Mouse (Mus musculus): ENCODE results near the gene Clasp2. TPM values are rescaled to one million over a fixed set of nuclear protein-coding genes. Genes with fewer than 3 reads are reported as not detected.

The Clasp2 gene
- polyA plus RNA-seq, 1 experiment, result 16.8 TPM

DNA sequence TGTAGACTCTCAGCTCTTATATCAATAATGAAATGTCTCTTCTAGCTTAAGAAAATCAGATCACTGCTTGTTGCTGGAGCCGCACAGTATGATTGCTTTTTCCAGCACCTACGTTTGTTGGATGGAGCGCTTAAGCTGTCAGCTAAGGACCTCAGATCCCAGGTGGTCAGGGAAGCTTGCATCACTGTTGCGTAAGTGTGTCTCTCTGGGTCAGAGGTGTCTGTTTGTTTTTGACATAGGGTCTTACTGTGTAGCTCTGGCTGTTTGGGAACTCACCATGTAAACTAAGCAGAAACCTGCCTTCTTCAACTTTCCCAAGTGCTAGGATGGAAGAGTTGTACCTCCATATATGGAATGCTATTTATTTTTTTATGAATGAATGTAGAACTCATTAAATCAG is 102.8 kb downstream of the Clasp2 start:
- H3K27ac ChIP-seq (ENCODE audit: control insufficient read depth, insufficient read depth, low read depth, low read length, poor library complexity), result no peak overlapping the region
- H3K4me3 ChIP-seq (replicated peaks; ENCODE audit: control insufficient read depth, low read depth, low read length), result no peak overlapping the region
- TF ChIP-seq CTCF (IDR thresholded peaks at IDR 0.05; ENCODE audit: control insufficient read depth, insufficient read depth, low read length) (no peak), POLR2A (IDR thresholded peaks at IDR 0.05; ENCODE audit: borderline replicate concordance, control insufficient read depth, low read depth, low read length) (no peak)
- no peaks in the 10 kb centered on the region for H3K4me1 ChIP-seq (ENCODE audit: control insufficient read depth, insufficient read depth, low read length)
- WGBS, result 86% methylated on average over 4 of the region's 4 CpGs

DNA sequence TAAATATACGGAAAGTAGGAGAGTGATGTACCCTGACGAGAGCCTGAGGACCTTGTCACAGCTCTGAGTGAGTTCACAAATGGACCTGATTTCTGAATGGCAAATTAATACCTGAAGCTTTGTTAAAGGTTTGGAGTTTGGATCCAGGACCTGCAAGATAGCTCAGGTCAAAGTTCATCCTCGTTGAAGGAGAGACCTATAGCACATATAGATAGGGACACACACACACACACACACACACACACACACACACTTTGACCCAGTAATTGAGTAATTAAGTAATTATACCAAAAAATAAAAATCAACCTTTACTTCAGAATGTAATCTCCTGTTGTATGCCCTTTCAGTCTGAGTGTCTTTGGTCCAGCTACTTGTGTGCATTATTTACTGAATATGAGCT is 114.2 kb downstream of the Clasp2 start:
- 93% methylated on average over 3 of the region's 3 CpGs for WGBS

DNA sequence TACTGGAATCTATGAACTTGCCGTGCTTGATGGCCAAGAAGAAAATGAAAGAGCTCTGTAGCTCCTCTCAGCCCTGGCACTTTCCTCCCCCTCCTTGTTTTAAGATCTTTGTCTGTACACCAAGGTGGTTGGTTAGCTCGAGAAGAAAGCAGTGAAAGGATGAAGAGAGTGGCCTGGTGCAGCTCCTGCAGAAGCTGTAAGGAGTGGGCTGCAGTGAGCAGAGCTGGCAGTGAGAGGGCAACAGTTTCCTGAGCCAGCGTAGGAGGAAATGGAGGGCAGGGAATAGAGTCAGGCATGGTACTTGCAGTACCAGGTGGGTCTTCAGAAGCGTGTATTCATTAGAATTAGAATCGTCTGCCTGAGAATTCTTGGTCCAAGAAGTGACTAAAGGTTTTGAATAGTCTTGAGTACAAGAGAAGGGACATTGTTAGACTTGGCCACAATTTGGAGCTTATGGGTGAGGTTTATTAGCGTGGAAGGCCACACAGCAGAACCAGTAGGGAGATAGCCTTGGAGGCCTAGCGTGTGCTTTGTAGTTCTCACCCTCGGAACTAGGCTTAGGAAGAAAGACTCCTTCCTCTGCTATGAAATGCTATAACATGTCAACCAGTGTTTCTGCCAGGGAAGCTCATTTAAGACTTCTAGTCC is 116.1 kb downstream of the Clasp2 start:
- Histone ChIP-seq H3K4me1 (ENCODE audit: control insufficient read depth, insufficient read depth, low read length) (no peaks in the 10 kb centered on the region; the same call in 1 of the 2 replicates), H3K4me3 (replicated peaks; ENCODE audit: control insufficient read depth, low read depth, low read length) (no peak overlapping the region), H3K27ac (ENCODE audit: control insufficient read depth, insufficient read depth, low read depth, low read length, poor library complexity) (no peak overlapping the region)
- TF ChIP-seq CTCF (IDR thresholded peaks at IDR 0.05; ENCODE audit: control insufficient read depth, insufficient read depth, low read length) (no peak), POLR2A (IDR thresholded peaks at IDR 0.05; ENCODE audit: borderline replicate concordance, control insufficient read depth, low read depth, low read length) (no peak)
- WGBS, result 76% methylated on average over 8 of the region's 8 CpGs

More for the DNA sequence above, 114.2 kb downstream of the Clasp2 start:
- H3K4me3 ChIP-seq (replicated peaks; ENCODE audit: control insufficient read depth, low read depth, low read length), result no peak overlapping the region
- no peaks in the 10 kb centered on the region; the same call in 1 of the 2 replicates for H3K4me1 ChIP-seq (ENCODE audit: control insufficient read depth, insufficient read depth, low read length)
- no peak for TF ChIP-seq CTCF (IDR thresholded peaks at IDR 0.05; ENCODE audit: control insufficient read depth, insufficient read depth, low read length)
- no peak for TF ChIP-seq POLR2A (IDR thresholded peaks at IDR 0.05; ENCODE audit: borderline replicate concordance, control insufficient read depth, low read depth, low read length)
- no peak overlapping the region for H3K27ac ChIP-seq (ENCODE audit: control insufficient read depth, insufficient read depth, low read depth, low read length, poor library complexity)

DNA sequence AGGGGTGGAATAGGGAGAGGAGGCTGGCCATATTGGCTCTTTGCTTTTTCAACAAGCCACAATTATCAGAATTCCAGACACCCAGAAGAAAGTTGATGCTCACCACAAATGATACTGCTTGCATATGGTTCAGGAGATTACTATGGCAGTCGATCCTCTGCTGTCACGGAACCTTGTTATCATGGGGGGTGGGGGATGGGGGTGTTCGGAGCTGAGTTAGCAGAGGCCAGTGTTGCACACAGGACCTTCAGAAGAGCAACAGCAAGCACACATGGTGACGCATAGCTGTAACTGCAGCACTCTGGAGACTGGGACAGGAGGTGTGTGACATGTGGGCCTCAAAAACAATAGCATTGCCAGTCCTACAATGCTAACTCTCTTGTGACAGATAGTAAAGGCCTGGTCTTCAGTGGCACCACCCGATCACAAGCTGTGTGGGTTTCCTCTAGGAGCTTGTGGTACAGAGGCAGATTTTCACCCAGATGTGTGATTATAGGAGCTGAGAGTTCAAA is 116.7 kb downstream of the Clasp2 start:
- Histone ChIP-seq H3K4me3 (replicated peaks; ENCODE audit: control insufficient read depth, low read depth, low read length) (no peak overlapping the region), H3K4me1 (ENCODE audit: control insufficient read depth, insufficient read depth, low read length) (no peaks in the 10 kb centered on the region; the same call in 1 of the 2 replicates), H3K27ac (ENCODE audit: control insufficient read depth, insufficient read depth, low read depth, low read length, poor library complexity) (no peak overlapping the region)
- WGBS, result 53% methylated on average over 5 of the region's 5 CpGs
- no peak for TF ChIP-seq POLR2A (IDR thresholded peaks at IDR 0.05; ENCODE audit: borderline replicate concordance, control insufficient read depth, low read depth, low read length)
- no peak for TF ChIP-seq CTCF (IDR thresholded peaks at IDR 0.05; ENCODE audit: control insufficient read depth, insufficient read depth, low read length)

DNA sequence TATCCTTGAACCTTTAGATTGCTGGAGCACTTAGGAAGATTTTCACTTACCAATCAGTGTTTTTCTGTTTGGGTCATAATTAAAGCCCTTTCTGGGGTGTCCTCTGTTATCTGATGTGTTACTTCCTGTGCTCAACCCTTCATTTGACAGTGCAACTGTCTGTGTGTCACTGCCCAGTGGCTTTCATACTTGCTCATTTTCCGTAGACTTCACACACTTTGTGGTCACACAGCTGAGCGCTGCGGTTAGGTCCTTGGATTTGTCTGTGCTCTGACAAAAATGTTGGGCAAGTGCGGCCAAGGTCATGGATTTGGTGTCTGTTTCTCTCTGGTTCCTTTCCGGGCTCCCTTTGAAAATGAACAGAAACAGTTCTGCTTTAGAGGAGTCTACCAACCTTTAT is 118.1 kb downstream of the Clasp2 start:
- 38% methylated on average over 5 of the region's 5 CpGs for WGBS
- Histone ChIP-seq H3K4me1 (ENCODE audit: control insufficient read depth, insufficient read depth, low read length) (no peaks in the 10 kb centered on the region; the same call in 1 of the 2 replicates), H3K4me3 (replicated peaks; ENCODE audit: control insufficient read depth, low read depth, low read length) (no peak overlapping the region), H3K27ac (ENCODE audit: control insufficient read depth, insufficient read depth, low read depth, low read length, poor library complexity) (no peak overlapping the region)
- TF ChIP-seq POLR2A (IDR thresholded peaks at IDR 0.05; ENCODE audit: borderline replicate concordance, control insufficient read depth, low read depth, low read length), result no peak
- TF ChIP-seq CTCF (IDR thresholded peaks at IDR 0.05; ENCODE audit: control insufficient read depth, insufficient read depth, low read length), result no peak

DNA sequence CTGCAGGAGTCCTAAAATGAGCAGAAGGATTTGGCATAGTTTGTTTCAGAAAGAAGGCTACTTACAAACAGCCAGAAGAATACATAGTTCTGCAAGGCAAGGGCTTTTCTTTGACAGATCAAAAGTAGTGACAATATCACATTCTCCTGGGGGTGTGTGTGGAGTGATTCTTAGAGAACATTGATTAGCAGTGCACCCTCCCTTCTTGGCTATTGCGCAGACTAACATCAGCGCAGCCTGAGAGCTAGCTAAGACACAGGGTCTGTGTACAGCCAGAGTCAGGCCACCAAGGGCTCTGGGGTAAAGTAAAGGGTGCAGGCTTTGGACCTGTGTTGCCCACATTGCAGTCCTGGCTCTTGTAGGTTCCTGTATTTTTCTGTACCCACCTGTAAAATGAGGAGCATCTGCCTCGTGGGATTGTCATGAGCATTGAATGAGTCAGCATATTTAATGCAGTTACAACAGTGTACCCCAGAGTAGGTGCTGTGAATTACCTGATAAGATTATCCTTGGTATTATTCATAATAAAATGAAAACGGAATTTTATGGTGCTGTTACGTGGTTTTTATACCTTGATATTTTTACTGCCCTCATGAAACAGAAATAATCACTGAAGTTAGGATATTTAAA is 122.2 kb downstream of the Clasp2 start:
- WGBS, result 61% methylated on average over 5 of the region's 5 CpGs
- TF ChIP-seq POLR2A (IDR thresholded peaks at IDR 0.05; ENCODE audit: borderline replicate concordance, control insufficient read depth, low read depth, low read length) (no peak), CTCF (IDR thresholded peaks at IDR 0.05; ENCODE audit: control insufficient read depth, insufficient read depth, low read length) (no peak)
- Histone ChIP-seq H3K27ac (ENCODE audit: control insufficient read depth, insufficient read depth, low read depth, low read length, poor library complexity) (no peak overlapping the region), H3K4me3 (replicated peaks; ENCODE audit: control insufficient read depth, low read depth, low read length) (no peak overlapping the region), H3K4me1 (ENCODE audit: control insufficient read depth, insufficient read depth, low read length) (no peaks in the 10 kb centered on the region)

DNA sequence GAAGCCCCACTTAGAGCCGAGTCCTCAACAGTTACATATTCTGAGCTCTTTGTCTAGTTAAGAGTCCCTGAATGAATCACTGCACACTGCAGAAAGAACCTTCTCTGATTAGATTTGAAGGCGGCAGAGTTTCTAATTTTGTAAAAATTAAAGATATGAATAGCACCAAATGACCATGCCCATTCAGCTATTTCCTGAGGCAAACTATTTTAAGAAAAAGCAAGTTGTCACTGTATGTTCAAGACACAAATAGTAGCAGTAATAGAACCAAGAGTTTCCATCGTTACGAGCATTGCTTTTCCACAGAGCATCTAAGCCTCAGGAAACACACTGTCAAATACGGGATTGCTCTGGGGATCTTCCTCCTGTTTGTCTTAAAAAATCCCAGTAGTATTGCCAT is 126.7 kb downstream of the Clasp2 start:
- Histone ChIP-seq H3K27ac (ENCODE audit: control insufficient read depth, insufficient read depth, low read depth, low read length, poor library complexity) (no peak overlapping the region), H3K4me3 (replicated peaks; ENCODE audit: control insufficient read depth, low read depth, low read length) (no peak overlapping the region), H3K4me1 (ENCODE audit: control insufficient read depth, insufficient read depth, low read length) (no peaks in the 10 kb centered on the region)
- WGBS, result 85% methylated on average over 5 of the region's 5 CpGs
- TF ChIP-seq POLR2A (IDR thresholded peaks at IDR 0.05; ENCODE audit: borderline replicate concordance, control insufficient read depth, low read depth, low read length) (no peak), CTCF (IDR thresholded peaks at IDR 0.05; ENCODE audit: control insufficient read depth, insufficient read depth, low read length) (no peak)

DNA sequence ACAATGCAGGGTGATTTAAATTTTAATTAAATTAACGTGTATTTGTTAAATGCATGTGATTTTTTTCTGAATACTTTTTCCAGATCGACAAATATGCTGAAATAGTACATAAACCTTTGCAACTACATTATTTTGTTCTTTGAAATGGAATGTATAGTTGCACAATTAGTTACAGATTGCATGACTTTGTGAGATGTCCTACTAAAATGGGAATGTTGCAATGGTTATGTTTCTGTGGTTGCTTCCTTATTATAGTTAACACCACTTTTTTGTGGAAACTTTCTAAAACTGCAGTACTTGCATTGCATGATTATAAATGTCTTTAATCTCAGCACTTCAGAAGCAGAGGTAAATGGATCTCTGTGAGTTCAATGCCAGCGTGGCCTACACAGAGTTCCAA is 153.6 kb downstream of the Clasp2 start:
- TF ChIP-seq POLR2A (IDR thresholded peaks at IDR 0.05; ENCODE audit: borderline replicate concordance, control insufficient read depth, low read depth, low read length), result no peak
- no peak for TF ChIP-seq CTCF (IDR thresholded peaks at IDR 0.05; ENCODE audit: control insufficient read depth, insufficient read depth, low read length)
- Histone ChIP-seq H3K27ac (ENCODE audit: control insufficient read depth, insufficient read depth, low read depth, low read length, poor library complexity) (no peak overlapping the region), H3K4me3 (replicated peaks; ENCODE audit: control insufficient read depth, low read depth, low read length) (no peak overlapping the region), H3K4me1 (ENCODE audit: control insufficient read depth, insufficient read depth, low read length) (no peaks in the 10 kb centered on the region; the same call in 1 of the 2 replicates)
- WGBS, result 76% methylated on average over 3 of the region's 3 CpGs
